Mouse (Mus musculus) ES-E14 (cell line): Measurements from ENCODE around the gene Mboat2.

Experiments
- CHD2 ChIP-seq: IDR thresholded peaks from 2 replicates; pipeline ENCODE4 v1.6.1; 2014; ENCODE audit warnings: mild to moderate bottlenecking, low read depth, low read length, inconsistent platforms
- MAFK ChIP-seq: IDR thresholded peaks from 2 replicates; pipeline ENCODE4 v1.6.1; 2014; ENCODE audit warnings: mild to moderate bottlenecking, low read depth, low read length, inconsistent platforms; ENCODE audit not compliant: insufficient read depth
- ZC3H11A ChIP-seq: IDR thresholded peaks from 2 replicates; pipeline ENCODE4 v1.6.1; 2012; ENCODE audit warnings: low read depth, mild to moderate bottlenecking, inconsistent platforms, low read length, borderline replicate concordance
- ZNF384 ChIP-seq: IDR thresholded peaks from 2 replicates; pipeline ENCODE4 v1.6.1; 2012; ENCODE audit warnings: low read depth, low read length, inconsistent platforms

- no peak for TF ChIP-seq CHD2
- no peak for TF ChIP-seq ZNF384
- TF ChIP-seq MAFK: no peak
- TF ChIP-seq ZC3H11A: no peak
Measured at GRCm38 (mm10) chr12:24845344-24845743, 14.7 kb downstream of the Mboat2 start.
